Mouse (Mus musculus): ENCODE measurements around the gene Mcm3. TPM values are rescaled to one million over a fixed set of nuclear protein-coding genes. Genes with fewer than 3 reads are reported as not detected.
"Not testable (repeated sequence)": the region's sequence is repeated elsewhere in the genome, so short reads cannot be mapped to it uniquely, and the experiment has no call there.

Mcm3 gene
- polyA plus RNA-seq, 1 experiment from 2014 or later: 296 TPM

GRCm38 (mm10) chr1:20791414-20791813 lies 28.7 kb downstream of the Mcm3 start:
- H3K27ac ChIP-seq (replicated peaks): no peak overlapping the region
- DNase-seq (ENCODE audit: low spot score): no peak

GRCm38 (mm10) chr1:20790517-20790916 lies 29.6 kb downstream of the Mcm3 start, which contains the start of gene Il17f:
Gene Il17f (minus strand): TSS chr1:20790617.
- not testable (repeated sequence) for H3K27me3 ChIP-seq (ENCODE audit: low read depth, poor library complexity, severe bottlenecking); H3K4me3 ChIP-seq; H3K9me3 ChIP-seq (replicated peaks); H3K27ac ChIP-seq (replicated peaks); H3K36me3 ChIP-seq; DNase-seq (ENCODE audit: low spot score); H3K4me1 ChIP-seq
- WGBS: 80% methylated on average over 1 of the region's 1 CpGs

More at GRCm38 (mm10) chr1:20791414-20791813, 28.7 kb downstream of the Mcm3 start:
- peaks cover 3% of the 10 kb centered on the region; the same call in 1 of the 2 replicates for H3K4me1 ChIP-seq
- H3K9me3 ChIP-seq (replicated peaks): no peaks in the 10 kb centered on the region
- H3K4me3 ChIP-seq: no peak overlapping the region
- H3K36me3 ChIP-seq: no peaks in the 10 kb centered on the region
- 74% methylated on average over 7 of the region's 7 CpGs for WGBS
- no peaks in the 10 kb centered on the region for H3K27me3 ChIP-seq (ENCODE audit: low read depth, poor library complexity, severe bottlenecking)

- H3K27ac ChIP-seq (replicated peaks): no peak overlapping the region
- no peak overlapping the region for H3K4me3 ChIP-seq
- WGBS: 52% methylated on average over 10 of the region's 10 CpGs
- peaks cover 3% of the 10 kb centered on the region; the same call in 1 of the 2 replicates for H3K4me1 ChIP-seq
- DNase-seq (ENCODE audit: low spot score): no peak
- H3K36me3 ChIP-seq: no peaks in the 10 kb centered on the region
- H3K27me3 ChIP-seq (ENCODE audit: low read depth, poor library complexity, severe bottlenecking): no peaks in the 10 kb centered on the region
- no peaks in the 10 kb centered on the region for H3K9me3 ChIP-seq (replicated peaks)
These were observed 31.7 kb downstream of the Mcm3 start for GRCm38 (mm10) chr1:20788419-20788818.

GRCm38 (mm10) chr1:20787046-20787445 lies 33.1 kb downstream of the Mcm3 start:
- no peak for DNase-seq (ENCODE audit: low spot score)

DNA sequence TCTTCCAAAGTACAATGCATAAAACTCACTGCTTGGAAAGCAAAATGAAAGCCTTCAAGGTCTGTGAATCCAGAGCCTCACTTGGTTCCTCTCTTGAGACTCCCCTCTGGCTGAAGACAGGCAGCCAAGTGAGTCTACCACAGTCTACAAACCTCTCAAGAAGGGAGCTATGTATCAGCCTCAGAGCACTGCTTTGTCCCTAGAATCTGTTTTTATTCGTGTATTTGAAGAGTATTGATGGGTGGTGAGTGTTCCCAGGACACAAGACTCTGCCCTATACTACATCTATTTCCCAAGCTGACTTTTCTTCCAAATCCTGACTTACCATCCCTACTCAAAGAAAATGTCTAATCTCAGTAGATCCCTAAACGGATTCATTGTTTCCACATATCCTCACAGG lies 41.7 kb downstream of the Mcm3 start:
- H3K27ac ChIP-seq (replicated peaks): no peak overlapping the region
- H3K4me3 ChIP-seq: no peak overlapping the region
- no peaks in the 10 kb centered on the region for H3K36me3 ChIP-seq
- 85% methylated on average over 2 of the region's 2 CpGs for WGBS
- no peaks in the 10 kb centered on the region for H3K4me1 ChIP-seq
- peaks cover 7% of the 10 kb centered on the region for H3K9me3 ChIP-seq (replicated peaks)
- no peaks in the 10 kb centered on the region for H3K27me3 ChIP-seq (ENCODE audit: low read depth, poor library complexity, severe bottlenecking)
- DNase-seq (ENCODE audit: low spot score): no peak

More at GRCm38 (mm10) chr1:20787046-20787445, 33.1 kb downstream of the Mcm3 start:
- Histone ChIP-seq H3K4me3 (no peak overlapping the region), H3K27me3 (ENCODE audit: low read depth, poor library complexity, severe bottlenecking) (no peaks in the 10 kb centered on the region), H3K4me1 (peaks cover 3% of the 10 kb centered on the region; the same call in 1 of the 2 replicates), H3K36me3 (no peaks in the 10 kb centered on the region), H3K9me3 (replicated peaks) (no peaks in the 10 kb centered on the region), H3K27ac (replicated peaks) (no peak overlapping the region)
- WGBS: 61% methylated on average over 8 of the region's 8 CpGs

DNA sequence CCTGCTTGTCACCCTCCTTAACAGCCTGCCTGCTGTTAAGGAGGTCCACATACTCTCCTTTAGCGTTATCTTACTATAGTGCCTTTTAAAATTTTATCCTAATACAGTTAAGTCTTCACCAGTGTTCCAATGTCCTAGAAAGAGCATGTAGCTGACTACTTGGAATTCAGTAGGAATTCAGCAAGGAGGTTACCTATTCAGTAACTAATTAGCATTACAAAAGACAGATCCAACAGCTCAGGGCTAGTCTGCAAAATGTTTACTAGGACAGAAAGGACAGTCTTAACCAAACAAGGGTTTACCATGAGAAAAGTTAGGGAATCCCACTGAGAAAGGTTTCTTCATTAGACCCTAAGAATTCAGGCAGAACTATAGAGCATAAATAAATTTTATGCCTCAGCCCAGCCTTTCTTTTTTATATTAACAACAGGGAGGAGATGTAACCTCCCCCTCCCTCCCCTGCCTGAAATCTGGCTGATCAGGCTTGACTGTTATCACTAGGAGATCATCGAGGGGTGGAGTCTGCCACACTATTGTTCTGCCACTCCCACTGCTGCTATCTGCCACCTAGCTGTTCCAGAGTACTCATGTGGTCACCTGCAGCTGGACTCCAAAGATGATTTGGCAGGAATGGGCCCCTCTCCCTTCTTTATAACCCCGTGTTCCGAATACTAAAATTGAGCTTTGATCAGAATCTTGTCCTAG lies 45.9 kb downstream of the Mcm3 start:
- not testable (repeated sequence) for H3K36me3 ChIP-seq; H3K4me3 ChIP-seq; DNase-seq (ENCODE audit: low spot score); H3K27ac ChIP-seq (replicated peaks); H3K4me1 ChIP-seq; H3K27me3 ChIP-seq (ENCODE audit: low read depth, poor library complexity, severe bottlenecking)
- 81% methylated on average over 4 of the region's 4 CpGs for WGBS
- peaks cover 19% of the 10 kb centered on the region for H3K9me3 ChIP-seq (replicated peaks)

GRCm38 (mm10) chr1:20766526-20766925 lies 53.6 kb downstream of the Mcm3 start:
- H3K9me3 ChIP-seq (replicated peaks): 0 out of 2 replicates have a peak, but pooled peaks cover 3% of the 10 kb centered on the region
- no peak for DNase-seq (ENCODE audit: low spot score)
- no peaks in the 10 kb centered on the region for H3K27me3 ChIP-seq (ENCODE audit: low read depth, poor library complexity, severe bottlenecking)
- H3K4me1 ChIP-seq: no peaks in the 10 kb centered on the region
- H3K36me3 ChIP-seq: no peaks in the 10 kb centered on the region
- 87% methylated on average over 6 of the region's 6 CpGs for WGBS
- no peak overlapping the region for H3K4me3 ChIP-seq
- H3K27ac ChIP-seq (replicated peaks): no peak overlapping the region

GRCm38 (mm10) chr1:20761411-20761810 lies 58.7 kb downstream of the Mcm3 start:
- H3K27ac ChIP-seq (replicated peaks): no peak overlapping the region
- DNase-seq (ENCODE audit: low spot score): no peak
- H3K9me3 ChIP-seq (replicated peaks): no peaks in the 10 kb centered on the region
- H3K36me3 ChIP-seq: no peaks in the 10 kb centered on the region
- H3K4me1 ChIP-seq: no peaks in the 10 kb centered on the region
- H3K27me3 ChIP-seq (ENCODE audit: low read depth, poor library complexity, severe bottlenecking): no peaks in the 10 kb centered on the region
- no peak overlapping the region for H3K4me3 ChIP-seq
- WGBS: 76% methylated on average over 4 of the region's 4 CpGs

DNA sequence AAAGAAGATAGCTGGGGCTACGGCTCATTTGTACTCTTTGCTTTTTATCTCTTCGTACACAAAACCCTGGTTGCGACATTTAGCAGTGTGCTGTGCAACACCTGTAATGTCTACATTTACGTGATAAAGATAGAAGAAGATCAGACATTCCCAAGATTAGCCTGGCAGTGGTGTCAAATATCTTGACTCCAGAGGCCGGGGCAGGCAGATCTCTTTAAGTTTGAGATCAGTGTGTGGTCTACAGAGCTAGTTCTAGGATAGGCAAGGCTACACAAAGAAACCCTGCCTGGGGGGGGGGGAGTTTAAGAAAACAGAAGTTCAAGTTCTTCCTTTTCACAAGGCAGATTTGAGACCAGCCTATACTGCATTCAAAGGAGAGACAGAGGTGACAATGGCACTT lies 59.8 kb downstream of the Mcm3 start:
- H3K4me1 ChIP-seq: no peaks in the 10 kb centered on the region
- no peaks in the 10 kb centered on the region for H3K27me3 ChIP-seq (ENCODE audit: low read depth, poor library complexity, severe bottlenecking)
- DNase-seq (ENCODE audit: low spot score): no peak
- H3K36me3 ChIP-seq: no peaks in the 10 kb centered on the region
- H3K9me3 ChIP-seq (replicated peaks): no peaks in the 10 kb centered on the region
- H3K27ac ChIP-seq (replicated peaks): no peak overlapping the region
- WGBS: 89% methylated on average over 5 of the region's 5 CpGs
- no peak overlapping the region for H3K4me3 ChIP-seq

- 92% methylated on average over 10 of the region's 10 CpGs for WGBS
These were observed 60.3 kb downstream of the Mcm3 start for GRCm38 (mm10) chr1:20759799-20760198.

DNA sequence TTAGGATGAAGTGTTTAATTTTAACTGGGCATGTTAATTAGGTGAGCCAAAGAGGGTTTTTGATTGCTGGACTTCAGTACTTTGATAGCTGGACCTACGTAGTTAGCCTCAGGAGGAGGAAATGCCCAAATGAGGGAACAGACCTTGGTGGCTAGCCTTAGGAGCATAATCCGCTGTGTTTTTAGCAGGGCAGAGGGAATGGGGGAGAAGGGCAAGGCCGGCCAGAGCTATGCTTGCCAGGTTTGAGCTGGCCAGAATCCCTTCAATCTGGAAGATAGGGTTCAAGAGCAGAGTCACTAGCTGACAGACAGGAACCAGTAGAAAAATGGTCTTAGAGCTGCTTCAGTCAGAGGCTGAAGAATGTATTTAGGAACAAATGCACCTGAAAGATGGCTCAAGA lies 62.5 kb downstream of the Mcm3 start:
- Histone ChIP-seq H3K27ac (replicated peaks) (no peak overlapping the region), H3K4me3 (no peak overlapping the region), H3K27me3 (ENCODE audit: low read depth, poor library complexity, severe bottlenecking) (no peaks in the 10 kb centered on the region), H3K9me3 (replicated peaks) (no peaks in the 10 kb centered on the region), H3K4me1 (no peaks in the 10 kb centered on the region), H3K36me3 (no peaks in the 10 kb centered on the region)
- 86% methylated on average over 3 of the region's 3 CpGs for WGBS
- DNase-seq (ENCODE audit: low spot score): no peak

More at GRCm38 (mm10) chr1:20759799-20760198, 60.3 kb downstream of the Mcm3 start:
- Histone ChIP-seq H3K4me1 (no peaks in the 10 kb centered on the region), H3K36me3 (no peaks in the 10 kb centered on the region), H3K4me3 (no peak overlapping the region), H3K27ac (replicated peaks) (no peak overlapping the region), H3K27me3 (ENCODE audit: low read depth, poor library complexity, severe bottlenecking) (no peaks in the 10 kb centered on the region), H3K9me3 (replicated peaks) (no peaks in the 10 kb centered on the region)
- DNase-seq (ENCODE audit: low spot score): no peak

GRCm38 (mm10) chr1:20754439-20754838 lies 65.7 kb downstream of the Mcm3 start:
- DNase-seq (ENCODE audit: low spot score): no peak
- H3K36me3 ChIP-seq: no peaks in the 10 kb centered on the region
- WGBS: 83% methylated on average over 10 of the region's 10 CpGs
- H3K27me3 ChIP-seq (ENCODE audit: low read depth, poor library complexity, severe bottlenecking): no peaks in the 10 kb centered on the region
- H3K9me3 ChIP-seq (replicated peaks): no peaks in the 10 kb centered on the region
- H3K27ac ChIP-seq (replicated peaks): no peak overlapping the region
- no peaks in the 10 kb centered on the region for H3K4me1 ChIP-seq
- no peak overlapping the region for H3K4me3 ChIP-seq

All from midbrain, embryonic 10.5 days (tissue).